Mouse (Mus musculus) ES-E14 (cell line): Measurements from ENCODE around the gene Aqr. TPM values are rescaled to one million over a fixed set of nuclear protein-coding genes. Genes with fewer than 3 reads are reported as not detected.

Experiments used
- DNase-seq: peaks from one replicate; pipeline ENCODE4 v3.0.0-alpha.2; 2013; ENCODE audit warnings: low read depth, low spot score
- H3K27ac ChIP-seq: 2 replicates; pipeline ENCODE4 v1.5.1; 2012; ENCODE audit warnings: low read depth, mild to moderate bottlenecking, low read length, moderate library complexity, mixed read lengths; ENCODE audit not compliant: poor library complexity, insufficient read depth, severe bottlenecking
- H3K36me3 ChIP-seq: 2 replicates; pipeline ENCODE4 v1.6.1; 2012; ENCODE audit warnings: mild to moderate bottlenecking, low read length, moderate library complexity, mixed read lengths; ENCODE audit not compliant: control insufficient read depth, poor library complexity, insufficient read depth, severe bottlenecking
- H3K4me1 ChIP-seq, 2 experiments: fragments of 150-350 bp in 1 of 2; sonication (generic) in 1 of 2; 2 replicates each; pipeline ENCODE4 v1.6.1; 2012; ENCODE audit warnings: low read length in 2 of 2, mild to moderate bottlenecking in 1 of 2, mixed read lengths in 1 of 2; ENCODE audit not compliant: control insufficient read depth in 2 of 2, insufficient read depth in 2 of 2, poor library complexity in 1 of 2
- H3K4me3 ChIP-seq, 2 experiments: fragments of 150-350 bp in 1 of 2; sonication (generic) in 1 of 2; 2 replicates each; pipeline ENCODE4 v1.5.1; 2012; ENCODE audit warnings: low read length in 2 of 2, low read depth in 1 of 2, mild to moderate bottlenecking in 1 of 2, mixed read lengths in 1 of 2; ENCODE audit not compliant: insufficient read depth in 1 of 2, poor library complexity in 1 of 2, severe bottlenecking in 1 of 2
- H3K9ac ChIP-seq: 2 replicates; pipeline ENCODE4 v1.6.1; 2012; ENCODE audit warnings: low read depth, mild to moderate bottlenecking, low read length, mixed read lengths; ENCODE audit not compliant: poor library complexity, insufficient read depth, severe bottlenecking
- H3K9me3 ChIP-seq: fragments of 150-350 bp; sonication (generic); 2 replicates; pipeline ENCODE4 v1.6.1; 2012; ENCODE audit warnings: low read depth, mild to moderate bottlenecking, low read length; ENCODE audit not compliant: control insufficient read depth, insufficient read depth
- CHD2 ChIP-seq: IDR thresholded peaks from 2 replicates; pipeline ENCODE4 v1.6.1; 2014; ENCODE audit warnings: mild to moderate bottlenecking, low read depth, low read length, inconsistent platforms
- HCFC1 ChIP-seq: IDR thresholded peaks from 2 replicates; pipeline ENCODE4 v1.6.1; 2012; ENCODE audit warnings: low read length, inconsistent platforms, borderline replicate concordance; ENCODE audit not compliant: insufficient read depth
- MAFK ChIP-seq: IDR thresholded peaks from 2 replicates; pipeline ENCODE4 v1.6.1; 2014; ENCODE audit warnings: mild to moderate bottlenecking, low read depth, low read length, inconsistent platforms; ENCODE audit not compliant: insufficient read depth
- ZC3H11A ChIP-seq: IDR thresholded peaks from 2 replicates; pipeline ENCODE4 v1.6.1; 2012; ENCODE audit warnings: low read depth, mild to moderate bottlenecking, inconsistent platforms, low read length, borderline replicate concordance
- ZNF384 ChIP-seq: IDR thresholded peaks from 2 replicates; pipeline ENCODE4 v1.6.1; 2012; ENCODE audit warnings: low read depth, low read length, inconsistent platforms
- in situ Hi-C, 2 experiments: fragments of 600-800 bp; cut with MboI; formaldehyde crosslinking; loops; one replicate each; pipeline ENCODE4 v1.15.1; 2025; ENCODE audit warnings: low sequenced_read_pairs in 2 of 2, inconsistent platforms in 1 of 2; ENCODE audit not compliant: unreplicated experiment in 2 of 2
- total RNA-seq: library from RNA; depleted of rRNA; stranded (reverse); fragments of 300-350 nt; gene quantifications from 2 replicates; pipeline ENCODE4 v1.2.3, GENCODE M21; 2012

Gene Aqr
- total RNA-seq, 1 experiment: 80.2 TPM

- H3K36me3 ChIP-seq: peaks cover 16% of the 10 kb centered on the region
- no peaks in the 10 kb centered on the region for H3K9me3 ChIP-seq
- TF ChIP-seq CHD2 (no peak), HCFC1 (no peak), ZC3H11A (no peak), ZNF384 (no peak), MAFK (no peak)
- H3K9ac ChIP-seq: no peak overlapping the region
- H3K4me3 ChIP-seq: no peak overlapping the region
- DNase-seq: no peak
- H3K27ac ChIP-seq: no peak overlapping the region
- H3K4me1 ChIP-seq: no peaks in the 10 kb centered on the region
- in situ Hi-C loops: no loop called here
Observed at GRCm38 (mm10) chr2:114161978-114162377, 24.8 kb downstream of the Aqr start.

GRCm38 (mm10) chr2:114157345-114157744 is 29.5 kb downstream of the Aqr start:
- DNase-seq: no peak
- TF ChIP-seq ZNF384: no peak
- no peak for TF ChIP-seq ZC3H11A
- no peak for TF ChIP-seq MAFK
- TF ChIP-seq CHD2: no peak
- TF ChIP-seq HCFC1: no peak
- Histone ChIP-seq H3K4me1 (no peaks in the 10 kb centered on the region), H3K27ac (no peak overlapping the region), H3K4me3 (no peak overlapping the region), H3K36me3 (peaks cover 21% of the 10 kb centered on the region), H3K9me3 (no peaks in the 10 kb centered on the region), H3K9ac (no peak overlapping the region)
- in situ Hi-C loops: no loop called here

- H3K36me3 ChIP-seq: peaks cover 18% of the 10 kb centered on the region
Observed at GRCm38 (mm10) chr2:114156639-114157038, 30.2 kb downstream of the Aqr start.

GRCm38 (mm10) chr2:114153247-114153646 is 33.6 kb downstream of the Aqr start:
- TF ChIP-seq ZC3H11A (no peak), MAFK (no peak), ZNF384 (no peak), HCFC1 (no peak), CHD2 (no peak)
- Histone ChIP-seq H3K27ac (no peak overlapping the region), H3K36me3 (peaks cover 21% of the 10 kb centered on the region), H3K9me3 (no peaks in the 10 kb centered on the region), H3K4me1 (no peaks in the 10 kb centered on the region), H3K4me3 (no peak overlapping the region), H3K9ac (no peak overlapping the region)
- no peak for DNase-seq
- in situ Hi-C loops: no loop called here

More at GRCm38 (mm10) chr2:114156639-114157038, 30.2 kb downstream of the Aqr start:
- in situ Hi-C loops: no loop called here
- H3K9ac ChIP-seq: no peak overlapping the region
- H3K4me3 ChIP-seq: no peak overlapping the region
- no peak for DNase-seq
- no peak for TF ChIP-seq HCFC1
- TF ChIP-seq CHD2: no peak
- no peak for TF ChIP-seq ZC3H11A
- no peak for TF ChIP-seq ZNF384
- TF ChIP-seq MAFK: no peak
- no peaks in the 10 kb centered on the region for H3K4me1 ChIP-seq
- H3K27ac ChIP-seq: no peak overlapping the region
- no peaks in the 10 kb centered on the region for H3K9me3 ChIP-seq
